Mouse (Mus musculus): ENCODE measurements around the gene Rpp25l.

Rpp25l gene

DNA sequence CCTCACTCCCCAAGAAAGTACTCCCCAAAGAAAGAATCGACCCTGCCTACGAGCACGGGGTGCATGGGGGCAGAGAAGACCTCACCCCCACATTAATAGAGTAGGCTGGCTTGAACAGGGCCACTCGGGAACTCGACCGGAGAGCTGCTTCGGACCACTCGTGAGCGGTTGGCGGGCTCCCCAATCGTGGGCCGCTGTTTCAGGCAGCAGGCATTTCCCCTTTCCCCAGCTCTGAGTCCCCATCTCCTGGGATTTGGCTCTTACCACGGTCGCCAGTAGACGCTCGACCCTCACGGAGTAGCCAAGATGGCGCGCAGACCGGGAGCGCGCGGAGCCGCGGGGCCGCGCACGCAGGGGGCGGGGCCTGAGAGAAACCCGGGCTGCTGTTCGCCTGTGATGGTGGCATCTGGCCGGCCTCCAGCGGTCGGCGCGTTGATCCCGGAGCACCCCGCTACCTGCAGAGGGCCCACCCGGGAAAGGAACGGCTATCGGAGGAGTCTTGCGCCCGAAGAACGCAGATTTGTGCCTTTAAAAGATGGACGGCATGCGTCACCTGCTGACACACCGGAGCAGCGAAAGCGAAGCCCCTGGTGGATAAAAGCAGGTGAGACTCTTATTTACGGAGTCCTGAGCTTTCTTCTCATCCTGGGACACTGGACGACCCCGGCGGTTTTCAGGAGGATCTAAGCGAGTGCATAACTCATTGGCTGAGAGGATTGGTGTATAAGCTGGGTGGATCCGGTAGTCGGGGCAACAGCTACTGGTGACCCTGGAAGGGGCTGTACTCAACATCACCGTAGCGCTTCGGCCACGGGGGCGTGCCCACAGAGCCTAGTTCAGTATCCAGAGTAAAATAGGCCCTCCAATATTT lies at the start of gene Rpp25l:
Rpp25l (minus strand) TSS at position 338 of the 871 bp plus-strand sequence.
- peak; percentile 83 for DNase-seq (ENCODE audit: low spot score)

GRCm38 (mm10) chr4:41762688-41763114 lies 49.4 kb upstream of the Rpp25l start:
- DNase-seq (ENCODE audit: low spot score), result peak; percentile 56

GRCm38 (mm10) chr4:41762099-41762687 lies 48.9 kb upstream of the Rpp25l start:
- peak; percentile 79 for DNase-seq (ENCODE audit: low spot score)

- DNase-seq (ENCODE audit: low spot score), result no peak
Measured at GRCm38 (mm10) chr4:41761680-41762079, 48.3 kb upstream of the Rpp25l start.

DNA sequence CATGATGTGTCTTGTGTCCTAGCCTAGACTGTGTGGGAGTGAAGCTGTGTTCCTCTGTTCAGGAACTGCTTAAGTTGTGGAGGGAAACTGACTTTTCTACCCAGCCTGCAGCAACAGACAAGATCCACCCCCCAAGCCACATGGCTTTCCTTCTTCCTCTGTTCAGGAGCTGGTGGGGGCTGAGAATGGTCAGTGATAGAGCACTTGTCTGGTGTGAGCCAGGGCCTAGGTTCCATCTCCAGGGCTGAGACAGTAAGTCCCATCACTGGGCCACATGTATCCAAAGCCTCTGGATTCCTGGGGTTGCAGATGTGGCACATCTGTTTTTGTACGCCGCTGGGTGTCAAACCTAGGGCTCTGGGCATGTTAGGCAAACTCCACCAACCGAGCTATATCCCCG lies 47.6 kb upstream of the Rpp25l start:
- no peak for DNase-seq (ENCODE audit: low spot score)

DNA sequence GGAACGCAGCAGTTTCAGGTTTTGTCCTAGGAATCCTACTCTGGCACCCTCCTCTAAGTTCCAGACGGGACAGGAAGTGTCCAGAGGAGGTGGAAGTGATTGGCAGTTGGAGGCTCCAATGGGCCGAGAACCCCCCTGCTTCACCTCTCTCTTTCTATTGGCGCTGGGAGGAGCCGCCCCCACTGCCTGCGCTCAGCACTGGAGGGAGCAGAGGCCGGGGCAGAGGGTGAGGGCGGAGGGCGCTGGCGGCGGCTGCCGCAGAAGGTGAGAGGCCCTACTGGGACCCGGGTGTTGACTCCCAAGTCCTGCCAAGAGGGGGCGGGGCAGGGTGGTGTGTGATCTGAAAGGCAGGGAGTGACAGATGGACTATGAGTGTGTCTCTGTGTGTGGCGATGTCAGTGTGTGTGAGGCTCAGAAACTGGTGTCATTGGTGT lies 47.0 kb upstream of the Rpp25l start:
- peak; percentile 93 for DNase-seq (ENCODE audit: low spot score)

DNA sequence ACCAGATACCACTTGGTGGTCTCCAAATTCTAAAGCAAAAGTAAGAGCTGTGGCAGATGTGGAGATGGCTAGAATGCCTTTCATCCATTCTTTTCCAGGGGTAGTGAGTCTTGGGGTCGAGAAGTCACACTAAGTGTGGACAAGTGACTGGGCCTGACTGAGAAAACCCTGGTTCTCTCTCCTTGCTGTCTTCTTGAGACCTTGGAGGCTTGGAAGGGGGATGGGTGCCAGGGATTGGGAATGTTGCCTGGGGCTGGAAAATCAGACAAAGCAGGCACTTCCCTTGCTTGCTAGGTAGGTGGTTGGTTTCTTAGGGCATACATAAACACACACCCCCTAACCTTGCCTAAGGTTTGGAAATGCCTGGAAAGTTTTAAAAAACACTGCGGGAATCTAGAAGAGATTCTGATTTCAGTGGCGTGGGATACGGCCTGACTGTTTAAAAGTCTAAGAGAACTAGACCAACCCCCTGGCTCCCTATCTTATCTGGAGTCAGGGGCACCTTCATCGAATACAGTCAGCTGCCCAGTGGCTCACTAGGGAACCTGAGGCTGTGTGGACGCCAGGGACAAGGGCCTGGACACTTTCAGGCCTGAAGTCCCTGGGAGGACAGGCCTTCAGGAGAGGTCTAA lies 46.4 kb upstream of the Rpp25l start:
- no peak for DNase-seq (ENCODE audit: low spot score)

- no peak for DNase-seq (ENCODE audit: low spot score)
Measured at GRCm38 (mm10) chr4:41759206-41759605, 45.9 kb upstream of the Rpp25l start.

DNA sequence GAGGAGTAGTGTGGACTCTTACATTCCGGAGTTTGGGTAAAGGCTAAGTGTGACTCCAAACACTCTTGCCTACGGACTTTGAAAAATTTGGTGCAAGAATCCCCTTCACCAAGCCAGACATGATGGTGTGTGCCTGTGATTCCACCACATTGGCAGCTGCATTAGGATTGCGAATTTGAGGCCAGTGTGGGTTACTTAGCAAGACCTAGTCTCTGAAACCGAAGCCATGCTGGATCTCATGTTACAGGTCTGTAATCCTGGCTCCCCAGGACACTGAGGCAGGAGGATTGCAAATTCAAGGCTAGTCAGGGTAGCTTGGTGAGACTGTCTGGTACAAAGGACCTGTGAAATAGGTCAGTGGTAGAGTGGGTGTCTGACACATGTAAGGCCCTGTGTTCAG lies 45.4 kb upstream of the Rpp25l start:
- no peak for DNase-seq (ENCODE audit: low spot score)

GRCm38 (mm10) chr4:41758021-41758420 lies 44.7 kb upstream of the Rpp25l start:
- DNase-seq (ENCODE audit: low spot score), result no peak

DNA sequence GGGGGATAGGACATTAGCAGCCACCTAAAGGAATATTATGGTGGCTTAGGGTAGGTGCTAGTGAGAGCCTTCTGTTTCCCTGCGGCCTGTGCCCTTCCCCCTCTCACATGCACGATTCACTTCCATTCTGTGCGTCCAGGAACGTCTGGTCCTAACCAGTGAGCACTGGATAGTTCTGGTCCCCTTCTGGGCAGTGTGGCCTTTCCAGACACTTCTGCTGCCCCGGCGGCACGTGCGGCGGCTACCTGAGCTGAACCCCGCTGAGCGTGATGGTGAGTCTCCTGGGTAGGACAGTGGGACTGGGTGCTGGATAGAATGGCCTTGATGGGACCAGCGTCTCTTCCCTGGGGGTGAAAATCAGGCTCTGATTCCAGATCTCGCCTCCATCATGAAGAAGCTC lies 44.0 kb upstream of the Rpp25l start:
- no peak for DNase-seq (ENCODE audit: low spot score)

- no peak for DNase-seq (ENCODE audit: low spot score)
Measured at GRCm38 (mm10) chr4:41756440-41756839, 43.1 kb upstream of the Rpp25l start.

DNA sequence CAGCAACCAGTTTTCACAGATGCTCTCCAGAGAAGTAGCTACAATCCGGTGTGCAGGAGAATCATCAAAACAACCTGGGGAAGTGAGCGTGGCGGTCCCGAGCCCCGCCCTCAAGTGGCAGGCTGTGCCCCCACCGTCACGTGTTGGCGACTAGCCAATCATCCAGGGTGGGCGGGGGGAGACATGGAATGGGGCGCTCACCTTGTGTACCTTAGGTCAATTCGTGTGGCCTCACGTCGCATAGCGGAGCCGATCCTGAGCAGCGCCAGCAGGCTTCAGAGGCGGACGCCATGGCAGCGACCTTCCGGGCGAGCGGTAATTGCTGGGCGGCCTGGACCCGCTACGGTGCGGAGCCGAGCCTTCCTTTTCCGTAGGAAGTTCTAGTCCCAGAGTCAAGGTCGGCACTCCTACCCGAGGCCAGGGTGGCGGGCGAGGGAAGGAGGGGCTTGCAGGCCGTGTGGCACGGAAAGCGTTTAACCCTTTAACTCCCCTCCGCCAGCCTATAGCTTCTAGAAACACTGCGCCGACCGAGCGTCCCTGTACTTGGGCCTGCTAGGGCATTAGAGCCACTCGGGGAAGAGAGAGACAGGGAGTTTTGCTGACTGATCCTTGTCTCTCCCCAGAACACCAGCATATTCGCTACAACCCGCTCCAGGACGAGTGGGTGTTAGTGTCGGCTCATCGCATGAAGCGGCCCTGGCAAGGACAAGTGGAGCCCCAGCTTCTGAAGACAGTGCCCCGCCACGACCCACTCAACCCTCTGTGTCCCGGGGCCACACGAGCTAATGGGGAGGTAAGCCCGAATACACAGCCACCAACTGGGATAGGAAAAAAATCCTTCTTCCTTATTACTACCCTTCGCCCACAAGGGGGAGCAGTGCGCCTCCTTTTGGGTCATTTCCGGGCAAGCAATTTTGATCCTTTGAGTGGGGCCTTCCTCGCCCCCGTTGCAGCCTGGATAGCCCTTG lies 42.3 kb upstream of the Rpp25l start, which contains the start of gene Sigmar1:
Sigmar1 (minus strand) TSS at position 820 of the 968 bp plus-strand sequence.
- DNase-seq (ENCODE audit: low spot score), result peak; percentile 88

DNA sequence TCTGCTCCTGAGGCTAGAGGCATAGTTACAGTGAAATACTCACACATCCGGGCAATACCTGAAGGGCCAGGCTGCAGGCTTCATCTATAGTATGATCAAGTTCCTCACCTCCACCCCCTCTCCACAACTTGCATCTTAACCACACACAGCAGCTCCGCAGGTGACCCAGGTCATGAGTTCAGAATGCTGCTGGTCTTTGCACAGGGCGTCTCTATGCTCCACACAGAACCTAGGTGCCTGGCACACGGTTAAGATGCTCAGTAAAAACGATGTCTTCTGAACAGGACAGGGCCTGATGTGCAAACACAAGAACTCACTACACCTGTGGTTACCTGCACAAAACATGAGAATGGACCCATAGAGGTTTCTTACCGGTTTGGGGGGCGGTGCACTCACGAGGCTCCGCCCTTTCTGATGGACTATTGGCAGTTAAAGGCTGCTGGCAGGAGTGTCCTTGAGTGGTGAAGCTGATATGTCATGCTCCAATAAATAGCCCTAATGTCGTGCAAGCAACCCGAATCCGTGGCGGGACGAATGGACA lies 41.5 kb upstream of the Rpp25l start, which contains the start of gene Galt:
Galt (plus strand) TSS at position 432 of the 541 bp plus-strand sequence.
- no peak for DNase-seq (ENCODE audit: low spot score)

GRCm38 (mm10) chr4:41745021-41745420 lies 31.7 kb upstream of the Rpp25l start:
- no peak for DNase-seq (ENCODE audit: low spot score)

DNA sequence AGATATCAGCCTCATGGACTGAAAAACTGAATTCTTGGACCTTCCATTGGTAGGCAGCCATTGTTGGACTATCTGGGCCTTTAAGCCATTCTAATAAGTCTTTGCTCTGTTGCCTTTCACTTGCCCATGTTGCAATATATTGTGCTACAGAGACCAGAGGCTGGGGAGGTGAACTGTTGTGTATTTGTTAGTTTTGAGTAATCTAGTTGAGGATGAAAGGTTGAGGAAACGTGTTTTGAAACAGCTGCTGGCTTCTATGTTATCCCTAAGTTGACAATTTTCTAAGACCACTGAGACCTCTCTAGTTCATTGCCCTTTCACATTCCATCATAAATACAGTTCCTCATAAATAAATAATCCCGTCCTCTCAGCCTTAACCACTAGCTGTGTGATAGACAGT lies 30.8 kb upstream of the Rpp25l start:
- no peak for DNase-seq (ENCODE audit: low spot score)

DNA sequence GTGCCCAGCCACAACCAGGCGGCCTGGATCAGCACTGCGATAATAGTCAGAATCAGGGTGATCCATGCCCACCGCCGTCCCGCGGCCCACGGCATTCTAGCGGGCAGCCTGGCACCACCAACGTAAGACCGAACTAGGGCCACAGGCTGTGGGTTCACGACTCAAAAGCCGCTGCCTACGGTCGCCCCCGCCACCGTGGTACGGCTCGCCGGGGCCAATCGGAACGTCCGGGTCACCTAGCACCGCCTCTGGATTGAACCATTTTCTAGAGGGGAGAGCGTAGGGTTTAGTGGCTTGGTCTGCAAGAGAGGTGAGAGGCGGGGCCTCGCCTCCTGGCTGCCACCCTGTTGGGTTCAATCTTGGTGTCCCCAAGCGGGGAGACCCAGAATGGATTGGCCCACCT lies 27.8 kb upstream of the Rpp25l start:
- peak; percentile 98 for DNase-seq (ENCODE audit: low spot score)

DNA sequence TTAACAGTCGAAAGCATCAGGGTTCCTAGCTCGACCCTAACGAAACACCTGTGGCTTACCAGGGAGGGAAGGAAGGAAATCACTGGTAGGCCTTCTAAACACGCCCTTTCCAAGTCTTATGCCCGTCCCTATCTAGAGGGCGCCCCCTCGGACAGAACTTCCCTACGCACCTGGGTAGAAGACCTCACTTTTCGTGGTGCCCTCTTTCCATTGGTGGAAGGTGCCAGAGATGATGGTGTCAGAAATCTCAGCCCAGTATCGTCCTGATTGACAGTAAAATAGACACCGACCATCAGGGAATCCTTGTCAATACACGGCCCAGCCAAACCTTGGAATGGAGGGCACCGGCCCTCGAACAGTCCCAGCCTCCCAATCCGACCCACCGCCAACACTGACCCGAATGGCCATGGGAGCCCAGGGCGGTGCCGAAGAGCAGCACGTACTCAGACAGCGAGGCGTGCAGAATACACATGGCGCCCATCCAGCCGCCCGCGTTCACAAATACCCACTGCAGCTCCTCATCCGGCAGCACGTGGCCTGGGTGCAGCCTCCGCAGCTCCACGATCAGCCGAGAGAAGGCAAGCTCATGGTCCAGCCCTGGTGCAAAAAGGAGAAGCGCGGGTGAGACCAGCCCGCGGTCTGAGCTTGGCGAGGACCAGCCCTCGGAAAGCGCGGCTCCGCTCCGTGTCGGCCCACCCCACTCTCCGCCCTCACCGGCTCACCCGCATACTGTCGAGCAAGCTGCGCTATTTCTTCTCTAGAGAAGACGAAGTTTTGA lies 27.2 kb upstream of the Rpp25l start:
- peak; percentile 39 for DNase-seq (ENCODE audit: low spot score)

DNA sequence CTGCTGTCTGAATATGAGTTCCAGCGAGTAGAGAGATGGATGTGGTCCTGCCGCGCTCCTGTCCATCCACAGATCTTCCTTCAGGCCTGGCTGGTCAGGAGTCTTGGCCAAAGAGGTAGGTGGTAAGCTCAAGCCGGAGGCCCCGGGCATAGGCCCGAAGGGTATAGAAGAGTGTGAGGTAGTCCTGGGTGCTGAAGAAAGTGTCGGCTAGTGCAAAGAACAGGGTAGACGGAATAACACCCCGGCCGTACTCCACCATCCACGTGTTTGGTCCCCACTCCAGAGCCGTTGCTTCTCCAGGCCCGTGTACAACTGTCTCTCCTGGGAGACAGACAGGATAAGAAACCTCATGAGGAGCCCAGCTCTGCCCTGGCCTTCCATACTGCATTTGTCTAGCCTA lies 25.9 kb upstream of the Rpp25l start:
- DNase-seq (ENCODE audit: low spot score), result no peak

GRCm38 (mm10) chr4:41738256-41738603 lies 24.9 kb upstream of the Rpp25l start:
- no peak for DNase-seq (ENCODE audit: low spot score)

Measured in embryo, embryonic 10 days (tissue).